Mouse (Mus musculus) limb, embryonic 14.5 days (tissue): ENCODE measurements around the gene Tmem259. TPM values are rescaled to one million over a fixed set of nuclear protein-coding genes. Genes with fewer than 3 reads are reported as not detected.

Source experiments
- ATAC-seq: fragments of 200-750 bp; cut with Nextera tagmentation; 2 replicates; pipeline ENCODE4 v1.8.0; 2017; ENCODE audit warnings: low read depth, moderate number of reproducible peaks, moderate TSS enrichment; ENCODE audit not compliant: low FRiP score
- DNase-seq: peaks from one replicate; pipeline ENCODE4 v3.0.0-alpha.2; 2015; ENCODE audit warnings: low spot score
- H3K27ac ChIP-seq: fragments of 300-500 bp; sonication (generic); replicated peaks from 2 replicates; pipeline ENCODE4 v1.5.1; 2014; ENCODE audit warnings: low read depth, mild to moderate bottlenecking, low read length, moderate library complexity, mixed read lengths
- H3K27me3 ChIP-seq: fragments of 300-500 bp; sonication (generic); 2 replicates; pipeline ENCODE4 v1.6.1; 2014; ENCODE audit warnings: low read length, mixed read lengths; ENCODE audit not compliant: control insufficient read depth, insufficient read depth
- H3K36me3 ChIP-seq: fragments of 300-500 bp; sonication (generic); 2 replicates; pipeline ENCODE4 v1.6.1; 2014; ENCODE audit warnings: mild to moderate bottlenecking, low read length, moderate library complexity, mixed read lengths; ENCODE audit not compliant: control insufficient read depth, insufficient read depth
- H3K4me1 ChIP-seq: fragments of 300-500 bp; sonication (generic); 2 replicates; pipeline ENCODE4 v1.6.1; 2014; ENCODE audit warnings: antibody characterized with exemption, low read length, mixed read lengths; ENCODE audit not compliant: control insufficient read depth, insufficient read depth
- H3K4me2 ChIP-seq: fragments of 300-500 bp; sonication (generic); replicated peaks from 2 replicates; pipeline ENCODE4 v1.6.1; 2014; ENCODE audit warnings: low read depth, mild to moderate bottlenecking, low read length, moderate library complexity; ENCODE audit not compliant: severe bottlenecking
- H3K4me3 ChIP-seq: fragments of 300-500 bp; sonication (generic); replicated peaks from 2 replicates; pipeline ENCODE4 v1.5.1; 2014; ENCODE audit warnings: low read length
- H3K9ac ChIP-seq: fragments of 300-500 bp; sonication (generic); 2 replicates; pipeline ENCODE4 v1.6.1; 2014; ENCODE audit warnings: mild to moderate bottlenecking, low read depth, low read length, moderate library complexity; ENCODE audit not compliant: severe bottlenecking
- H3K9me3 ChIP-seq: fragments of 300-500 bp; sonication (generic); 2 replicates; pipeline ENCODE4 v1.6.1; 2016; ENCODE audit warnings: low read length; ENCODE audit not compliant: control insufficient read depth
- POLR2A ChIP-seq: fragments of 200-500 bp; IDR thresholded peaks from 2 replicates; pipeline ENCODE4 v1.8.0; 2012; ENCODE audit warnings: inconsistent platforms, mild to moderate bottlenecking, moderate library complexity, borderline replicate concordance; ENCODE audit not compliant: insufficient read depth, insufficient read length; ENCODE audit errors: extremely low read depth
- WGBS: fragments of 180-500 bp; shearing (Covaris S2); extraction: QIAGEN DNeasy Blood & Tissue Kit; methylation state at CpG from one replicate; pipeline ENCODE4 v1.1.7; 2014; 5-methylcytosine and 5-hydroxymethylcytosine counted together
- polyA plus RNA-seq, 2 experiments: library from polyadenylated mRNA; depleted of rRNA in 1 of 2; stranded (reverse) in 1 of 2; unstranded in 1 of 2; fragments of >200 nt; fragmentation: Nextera tagmentation in 1 of 2; extraction: Ambion mirVana in 1 of 2; gene quantifications; 2 replicates each; pipeline versions ENCODE4 v1.2.1 to v1.2.3; 2012 to 2014

The Tmem259 gene
- polyA plus RNA-seq (2012; rRNA removed) (260 and 379 TPM in 2 replicates), polyA plus RNA-seq (2014; fragmentation: Nextera tagmentation; extraction: Ambion mirVana) (24.5 and 25.2 TPM in 2 replicates)

DNA sequence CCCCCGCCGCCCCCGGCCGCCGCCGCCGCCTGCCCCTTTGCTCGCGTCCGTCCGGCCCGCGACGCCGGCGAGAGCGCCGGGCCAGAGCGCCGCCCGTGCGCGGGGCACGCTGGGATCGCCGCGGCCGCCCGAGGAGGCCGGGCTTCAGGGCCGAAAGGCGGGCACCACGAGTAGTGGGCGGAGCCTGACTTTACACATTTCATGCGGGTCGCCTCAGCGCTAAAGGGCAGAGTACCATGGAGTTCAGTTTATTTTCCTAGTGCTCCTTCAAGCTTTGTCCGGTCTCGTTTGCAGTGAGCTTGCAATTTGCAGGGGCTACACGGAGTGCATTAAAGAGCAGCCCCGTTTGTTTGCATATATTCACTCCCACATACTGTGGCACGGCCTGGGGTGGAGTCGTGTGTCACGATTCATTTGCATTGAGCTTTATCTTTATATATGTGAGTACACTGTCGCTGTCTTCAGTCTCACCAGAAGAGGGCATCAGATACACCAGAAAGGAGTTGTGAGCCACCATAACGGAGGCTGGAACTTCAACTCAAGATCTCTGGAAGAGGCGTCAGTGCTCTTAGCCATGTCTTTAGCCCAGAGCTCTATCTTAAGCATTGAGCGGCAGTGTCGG is at the start of gene Tmem259:
TSS of gene Tmem259 (minus strand) at position 136 of the 622 bp plus-strand sequence.
- peak within 1 kb of the TSS; percentile 96 for H3K27ac ChIP-seq
- no peaks in the 10 kb centered on the region for H3K9me3 ChIP-seq
- TF ChIP-seq POLR2A: no peak
- H3K4me2 ChIP-seq: peak within 1 kb of the TSS; percentile 85
- 2% methylated on average over 32 of the region's 49 CpGs for WGBS
- H3K27me3 ChIP-seq: no peaks in the 10 kb centered on the region
- H3K4me1 ChIP-seq: peaks cover 36% of the 10 kb centered on the region
- H3K36me3 ChIP-seq: peaks cover 10% of the 10 kb centered on the region
- peak within 1 kb of the TSS; percentile 72 for H3K9ac ChIP-seq
- peak within 1 kb of the TSS; percentile 68 for H3K4me3 ChIP-seq
- ATAC-seq: peak; percentile 77
- peak; percentile 86 for DNase-seq

DNA sequence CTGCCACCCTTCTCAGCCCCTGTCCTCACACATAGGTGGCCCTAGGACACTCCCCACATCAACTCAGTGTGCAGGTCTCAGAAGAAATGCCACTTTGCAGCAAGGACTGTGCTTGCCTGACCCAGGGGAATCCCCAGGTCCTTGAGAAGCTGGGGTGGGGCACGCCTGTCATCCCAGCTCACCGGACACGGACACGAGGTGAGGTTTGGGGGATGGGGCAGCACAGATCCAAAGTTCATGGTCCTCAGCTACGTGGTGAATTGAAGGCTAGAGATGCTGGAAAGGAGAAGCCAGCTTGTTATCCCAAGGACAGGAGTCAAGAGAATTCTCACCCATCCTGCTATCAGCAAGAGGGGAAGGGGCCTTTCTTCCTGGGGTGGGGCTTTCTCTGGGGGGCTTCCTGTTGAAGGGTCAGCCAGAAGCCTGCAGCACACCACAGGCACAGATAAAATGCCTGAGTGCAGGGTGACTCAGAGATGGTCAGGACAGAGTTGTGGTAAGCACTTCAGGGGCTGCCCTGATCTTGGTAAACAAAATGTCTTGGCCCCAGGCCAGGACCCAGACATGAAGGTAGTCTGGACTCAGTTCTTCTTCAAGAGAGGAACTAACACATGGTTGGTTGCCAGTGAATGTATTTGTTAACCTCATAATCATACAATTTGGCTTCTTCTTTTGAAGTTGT is 48.8 kb upstream of the Tmem259 start:
- no peak for ATAC-seq
- peaks cover 36% of the 10 kb centered on the region for H3K36me3 ChIP-seq
- WGBS: 62% methylated on average over 5 of the region's 5 CpGs

DNA sequence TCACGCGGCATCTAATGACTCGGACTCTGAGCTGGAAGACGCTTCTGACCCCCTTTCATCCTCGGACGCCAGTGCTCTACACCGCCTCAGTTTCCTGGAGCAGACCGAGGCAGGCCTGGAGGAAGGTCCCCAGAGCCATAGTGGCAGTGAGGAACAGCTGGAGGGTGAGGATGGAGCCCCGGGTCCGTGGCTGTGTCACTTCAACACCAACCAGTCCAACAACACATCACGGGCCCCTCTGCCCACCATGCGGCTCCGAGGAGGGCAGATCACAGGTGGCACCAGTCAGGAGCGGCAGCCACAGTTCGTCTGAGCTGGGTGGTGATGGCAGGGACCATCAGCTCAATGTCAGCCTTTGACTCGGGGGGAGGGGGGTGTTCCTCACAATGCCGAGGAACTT is 46.6 kb upstream of the Tmem259 start:
- H3K36me3 ChIP-seq: peaks cover 14% of the 10 kb centered on the region
- H3K9me3 ChIP-seq: no peaks in the 10 kb centered on the region
- no peaks in the 10 kb centered on the region for H3K27me3 ChIP-seq
- no peak overlapping the region for H3K9ac ChIP-seq
- no peaks in the 10 kb centered on the region for H3K4me1 ChIP-seq
- H3K27ac ChIP-seq: no peak overlapping the region
- no peak for DNase-seq
- WGBS: 79% methylated on average over 17 of the region's 17 CpGs
- TF ChIP-seq POLR2A: no peak
- ATAC-seq: no peak
- H3K4me3 ChIP-seq: no peak overlapping the region
- H3K4me2 ChIP-seq: no peak overlapping the region

More for the DNA sequence above, 48.8 kb upstream of the Tmem259 start:
- H3K9ac ChIP-seq: no peak overlapping the region
- no peak for TF ChIP-seq POLR2A
- H3K27ac ChIP-seq: no peak overlapping the region
- H3K9me3 ChIP-seq: no peaks in the 10 kb centered on the region
- no peak overlapping the region for H3K4me2 ChIP-seq
- no peak for DNase-seq
- H3K27me3 ChIP-seq: no peaks in the 10 kb centered on the region
- peaks cover 1% of the 10 kb centered on the region; the same call in 1 of the 2 replicates for H3K4me1 ChIP-seq
- no peak overlapping the region for H3K4me3 ChIP-seq

DNA sequence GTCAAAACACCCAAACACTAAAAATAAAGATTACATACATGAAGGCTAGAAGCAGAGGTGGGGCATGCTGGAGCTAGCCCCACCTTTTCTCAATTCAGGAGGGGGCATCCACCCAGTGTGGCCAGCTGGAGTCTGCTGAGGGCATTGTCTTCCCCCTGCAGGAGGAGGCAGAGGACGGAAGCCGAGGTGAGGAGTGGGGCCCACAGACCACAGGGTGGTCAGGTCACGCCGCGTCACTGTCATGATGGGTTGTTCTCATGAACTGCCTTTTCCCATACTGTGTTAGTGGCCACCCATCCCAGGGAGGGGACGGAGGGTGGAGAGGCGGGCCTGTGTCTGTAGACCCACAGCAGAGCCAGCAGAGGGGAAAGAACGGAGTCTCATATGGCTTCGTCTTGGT is 46.1 kb upstream of the Tmem259 start:
- Histone ChIP-seq H3K4me3 (no peak overlapping the region), H3K4me1 (no peaks in the 10 kb centered on the region), H3K27me3 (no peaks in the 10 kb centered on the region), H3K9me3 (no peaks in the 10 kb centered on the region), H3K36me3 (peaks cover 8% of the 10 kb centered on the region), H3K9ac (no peak overlapping the region), H3K4me2 (no peak overlapping the region), H3K27ac (no peak overlapping the region)
- ATAC-seq (no peak), DNase-seq (no peak)
- TF ChIP-seq POLR2A: no peak
- 86% methylated on average over 9 of the region's 9 CpGs for WGBS

DNA sequence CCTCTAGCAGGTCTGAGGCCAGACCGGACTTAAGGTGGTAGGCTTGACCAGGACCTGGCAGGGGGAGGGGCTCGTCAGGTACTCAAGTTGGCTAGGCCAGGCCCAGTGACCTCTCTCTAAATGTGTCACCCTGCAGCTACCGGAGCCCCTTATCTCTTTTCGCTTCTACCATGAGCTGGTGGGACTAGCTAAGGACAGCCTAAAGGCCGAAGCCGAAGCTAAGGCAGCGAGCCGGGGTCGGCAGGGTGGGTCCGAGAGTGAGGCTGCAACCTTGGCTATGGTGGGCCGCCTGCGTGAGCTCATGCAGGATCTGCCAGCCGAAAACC is 44.4 kb upstream of the Tmem259 start:
- no peaks in the 10 kb centered on the region for H3K9me3 ChIP-seq
- ATAC-seq (no peak), DNase-seq (no peak)
- no peaks in the 10 kb centered on the region for H3K36me3 ChIP-seq
- H3K27me3 ChIP-seq: no peaks in the 10 kb centered on the region
- H3K4me3 ChIP-seq: no peak overlapping the region
- TF ChIP-seq POLR2A: no peak
- no peaks in the 10 kb centered on the region for H3K4me1 ChIP-seq
- no peak overlapping the region for H3K4me2 ChIP-seq
- 90% methylated on average over 13 of the region's 13 CpGs for WGBS
- no peak overlapping the region for H3K9ac ChIP-seq
- no peak overlapping the region for H3K27ac ChIP-seq
